Mouse (Mus musculus) CH12.LX (cell line): ENCODE measurements at regions not wholly inside any gene's neighbourhood (a gene's known extent, or its start where the extent isn't known, plus 50 kb on each side); places are given as distances from the start of the nearest gene placed in this dataset.

Experiments used
- DNase-seq: peaks from one replicate; pipeline ENCODE4 v3.0.0-alpha.2; 2013; ENCODE audit errors: extremely low read depth
- H3K27ac ChIP-seq: 2 replicates; pipeline ENCODE4 v1.5.1; 2012; ENCODE audit warnings: low read depth, mild to moderate bottlenecking, control low read depth, moderate library complexity; ENCODE audit not compliant: insufficient read depth
- H3K27me3 ChIP-seq: replicated peaks from 2 replicates; pipeline ENCODE3; 2012; ENCODE audit warnings: inconsistent platforms
- H3K36me3 ChIP-seq, 2 experiments: replicated peaks in 1 of 2; 2 replicates each; pipeline versions ENCODE3 to v1.6.1; 2012; ENCODE audit warnings: inconsistent platforms in 1 of 2, low read length in 1 of 2, mild to moderate bottlenecking in 1 of 2, mixed read lengths in 1 of 2, moderate library complexity in 1 of 2; ENCODE audit not compliant: control insufficient read depth in 1 of 2, insufficient read depth in 1 of 2
- H3K4me1 ChIP-seq, 2 experiments: 2 replicates each; pipeline ENCODE4 v1.6.1; 2012; ENCODE audit warnings: inconsistent platforms in 1 of 2, moderate library complexity in 1 of 2; ENCODE audit not compliant: insufficient read depth in 2 of 2, control insufficient read depth in 1 of 2
- H3K4me2 ChIP-seq: 2 replicates; pipeline ENCODE4 v1.6.1; 2012; ENCODE audit warnings: low read depth, mild to moderate bottlenecking, control low read depth; ENCODE audit not compliant: poor library complexity, insufficient read depth, severe bottlenecking
- H3K4me3 ChIP-seq, 3 experiments: fragments of 150-350 bp in 1 of 3; sonication (generic) in 1 of 3; replicated peaks in 1 of 3; 2 replicates each; pipeline versions ENCODE3 to v1.5.1; 2011 to 2012; ENCODE audit warnings: low read depth in 2 of 3, low read length in 2 of 3, mild to moderate bottlenecking in 2 of 3, moderate library complexity in 2 of 3, control low read depth in 1 of 3, improper control_type of control experiment in 1 of 3, inconsistent platforms in 1 of 3, mixed read lengths in 1 of 3; ENCODE audit not compliant: poor library complexity in 1 of 3
- H3K79me2 ChIP-seq: replicated peaks from 2 replicates; pipeline ENCODE4 v1.6.1; 2012; ENCODE audit warnings: mild to moderate bottlenecking, moderate library complexity; ENCODE audit not compliant: control insufficient read depth, poor library complexity, insufficient read depth, severe bottlenecking; ENCODE audit errors: extremely low read depth
- H3K9ac ChIP-seq: 2 replicates; pipeline ENCODE4 v1.6.1; 2012; ENCODE audit warnings: low read depth, mild to moderate bottlenecking, control low read depth, moderate library complexity; ENCODE audit not compliant: insufficient read depth
- H3K9me3 ChIP-seq: replicated peaks from 2 replicates; pipeline ENCODE3; 2012; ENCODE audit warnings: low read length, inconsistent platforms, mixed read lengths
- CHD2 ChIP-seq: IDR thresholded peaks from 2 replicates; pipeline ENCODE4 v1.6.1; 2011; ENCODE audit warnings: low read length, improper control_type of control experiment
- ELF1 ChIP-seq: IDR thresholded peaks from 2 replicates; pipeline ENCODE4 v1.6.1; 2014; ENCODE audit warnings: low read depth, mild to moderate bottlenecking, inconsistent platforms, low read length, improper control_type of control experiment
- EP300 ChIP-seq: IDR thresholded peaks from 2 replicates; pipeline ENCODE4 v1.6.1; 2011; ENCODE audit warnings: low read length, improper control_type of control experiment
- ETS1 ChIP-seq: conservative IDR thresholded peaks from 2 replicates; pipeline ENCODE4 v1.6.1; 2012; ENCODE audit warnings: low read depth, mild to moderate bottlenecking, inconsistent platforms, low read length, improper control_type of control experiment, moderate library complexity
- GABPA ChIP-seq: IDR thresholded peaks from 2 replicates; pipeline ENCODE4 v1.6.1; 2012; ENCODE audit warnings: low read depth, low read length, improper control_type of control experiment, inconsistent platforms; ENCODE audit not compliant: insufficient replicate concordance
- HCFC1 ChIP-seq: IDR thresholded peaks from 2 replicates; pipeline ENCODE4 v1.6.1; 2012; ENCODE audit warnings: low read depth, mild to moderate bottlenecking, inconsistent platforms, low read length, improper control_type of control experiment
- IRF4 ChIP-seq: IDR thresholded peaks from 2 replicates; pipeline ENCODE4 v1.6.1; 2014; ENCODE audit warnings: low read depth, mild to moderate bottlenecking, inconsistent platforms, low read length, improper control_type of control experiment
- KAT2A ChIP-seq: IDR thresholded peaks from 2 replicates; pipeline ENCODE4 v1.6.1; 2012; ENCODE audit warnings: low read length, improper control_type of control experiment, inconsistent platforms; ENCODE audit not compliant: insufficient replicate concordance
- MEF2A ChIP-seq: IDR thresholded peaks from 2 replicates; pipeline ENCODE4 v1.6.1; 2014; ENCODE audit warnings: low read depth, mild to moderate bottlenecking, inconsistent platforms, low read length, improper control_type of control experiment, borderline replicate concordance
- RCOR1 ChIP-seq: conservative IDR thresholded peaks from 2 replicates; pipeline ENCODE4 v1.6.1; 2012; ENCODE audit warnings: low read depth, mild to moderate bottlenecking, inconsistent platforms, low read length, improper control_type of control experiment
- TCF12 ChIP-seq: IDR thresholded peaks from 2 replicates; pipeline ENCODE4 v1.6.1; 2014; ENCODE audit warnings: low read depth, mild to moderate bottlenecking, inconsistent platforms, low read length, improper control_type of control experiment
- USF2 ChIP-seq: conservative IDR thresholded peaks from 2 replicates; pipeline ENCODE4 v1.6.1; 2011; ENCODE audit warnings: low read depth, low read length, improper control_type of control experiment
- dilution Hi-C: fragments of 300-500 bp; cut with MboI; formaldehyde crosslinking; loops from 2 replicates; pipeline ENCODE4 v1.14.3; 2020; ENCODE audit warnings: low sequenced_read_pairs; ENCODE audit not compliant: extremely low pct_unique_long_range_greater_than_20kb, extremely low pct_ligation_motif_present
- in situ Hi-C: fragments of 300-500 bp; cut with MboI; formaldehyde crosslinking; loops from 3 replicates; pipeline ENCODE4 v1.14.3; 2019; ENCODE audit warnings: low sequenced_read_pairs, low pct_ligation_motif_present, low pct_unique_long_range_greater_than_20kb, mixed read lengths

GRCm38 (mm10) chr17:67458851-67459421, 104.7 kb upstream of the Ptprm start:
- dilution Hi-C loops: no loop called here
- H3K9ac ChIP-seq: no peak overlapping the region
- H3K27me3 ChIP-seq: no peaks in the 10 kb centered on the region
- no peaks in the 10 kb centered on the region for H3K36me3 ChIP-seq
- H3K4me3 ChIP-seq: no peak overlapping the region
- H3K79me2 ChIP-seq: no peaks in the 10 kb centered on the region
- H3K27ac ChIP-seq: no peak overlapping the region
- H3K4me2 ChIP-seq: no peak overlapping the region
- no peaks in the 10 kb centered on the region for H3K4me1 ChIP-seq
- no peak for TF ChIP-seq USF2
- TF ChIP-seq KAT2A: no peak
- no peak for TF ChIP-seq TCF12
- no peak for DNase-seq
- peaks cover 88% of the 10 kb centered on the region for H3K9me3 ChIP-seq
- in situ Hi-C loops: no loop called here

GRCm38 (mm10) chr17:67451966-67452365, 97.7 kb upstream of the Ptprm start:
- in situ Hi-C loops (no loop called here), dilution Hi-C loops (no loop called here)
- peaks cover 81% of the 10 kb centered on the region for H3K9me3 ChIP-seq

DNA sequence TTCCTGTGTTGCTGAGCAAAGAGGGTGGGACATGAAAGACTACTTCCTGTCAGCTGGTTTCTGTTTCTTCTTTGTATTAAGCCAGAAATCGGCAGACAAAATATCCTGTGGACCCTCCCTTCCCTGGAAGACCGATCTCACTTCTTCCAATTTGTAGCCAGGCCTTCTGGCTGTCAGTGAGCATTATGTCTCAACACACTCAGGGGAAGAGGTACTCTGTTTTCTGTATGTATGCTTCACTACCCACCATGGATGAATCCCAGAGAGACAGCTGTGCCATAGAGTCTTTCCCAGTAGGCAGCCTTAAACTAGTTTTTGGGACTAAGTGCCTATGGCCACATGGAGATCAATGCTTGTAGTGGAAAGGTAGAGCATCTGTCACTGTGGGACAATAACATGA, 96.8 kb upstream of the Ptprm start:
- TF ChIP-seq CHD2 (no peak), MEF2A (no peak), RCOR1 (no peak), EP300 (no peak)
- TF ChIP-seq, all 38 proteins: peak for 0
- no peak overlapping the region for H3K4me3 ChIP-seq
- H3K27me3 ChIP-seq: no peaks in the 10 kb centered on the region
- no peaks in the 10 kb centered on the region for H3K79me2 ChIP-seq
- peaks cover 81% of the 10 kb centered on the region for H3K9me3 ChIP-seq
- H3K9ac ChIP-seq: no peak overlapping the region
- in situ Hi-C loops (no loop called here), dilution Hi-C loops (no loop called here)
- H3K36me3 ChIP-seq: no peaks in the 10 kb centered on the region
- no peak for DNase-seq
- H3K4me2 ChIP-seq: no peak overlapping the region
- H3K27ac ChIP-seq: no peak overlapping the region
- H3K4me1 ChIP-seq: no peaks in the 10 kb centered on the region

More at GRCm38 (mm10) chr17:67451966-67452365, 97.7 kb upstream of the Ptprm start:
- H3K27me3 ChIP-seq: no peaks in the 10 kb centered on the region
- H3K4me1 ChIP-seq: no peaks in the 10 kb centered on the region
- H3K4me2 ChIP-seq: no peak overlapping the region
- no peak for DNase-seq
- no peaks in the 10 kb centered on the region for H3K79me2 ChIP-seq
- TF ChIP-seq ETS1: no peak
- TF ChIP-seq ELF1: no peak
- no peak for TF ChIP-seq GABPA
- no peak for TF ChIP-seq IRF4
- no peak for TF ChIP-seq HCFC1
- no peaks in the 10 kb centered on the region for H3K36me3 ChIP-seq
- H3K9ac ChIP-seq: no peak overlapping the region
- H3K4me3 ChIP-seq: no peak overlapping the region
- no peak overlapping the region for H3K27ac ChIP-seq
